Mouse (Mus musculus) G1E (cell line): ENCODE measurements at regions not wholly inside any gene's neighbourhood (a gene's known extent, or its start where the extent isn't known, plus 50 kb on each side); places are given as distances from the start of the nearest gene placed in this dataset.

Experiments
- ATAC-seq: 2 replicates; pipeline ENCODE4 v1.8.0; 2016; ENCODE audit warnings: mild to moderate bottlenecking; ENCODE audit not compliant: insufficient number of reproducible peaks, poor library complexity, low FRiP score, severe bottlenecking; ENCODE audit errors: extremely low read depth
- DNase-seq: peaks from one replicate; pipeline ENCODE4 v3.0.0; 2012; ENCODE audit warnings: low spot score
- H3K27me3 ChIP-seq: 2 replicates; pipeline ENCODE4 v1.6.1; 2012; ENCODE audit warnings: mild to moderate bottlenecking, low read length, inconsistent platforms; ENCODE audit not compliant: insufficient read depth
- H3K36me3 ChIP-seq: replicated peaks from 2 replicates; pipeline ENCODE3; 2012; ENCODE audit warnings: mild to moderate bottlenecking, inconsistent platforms
- H3K4me1 ChIP-seq: 2 replicates; pipeline ENCODE4 v1.6.1; 2012; ENCODE audit warnings: low read depth, low read length, inconsistent platforms, mixed read lengths; ENCODE audit not compliant: insufficient read depth
- H3K4me3 ChIP-seq: 2 replicates; pipeline ENCODE4 v1.5.1; 2012; ENCODE audit warnings: low read depth, mild to moderate bottlenecking, inconsistent platforms, low read length, moderate library complexity, mixed read lengths
- H3K9me3 ChIP-seq: replicated peaks from 2 replicates; pipeline ENCODE4 v1.6.1; 2012; ENCODE audit warnings: inconsistent platforms
- CTCF ChIP-seq: IDR thresholded peaks from 2 replicates; pipeline ENCODE4 v1.5.1; 2012; ENCODE audit warnings: low read depth, low read length, inconsistent platforms, mixed read lengths
- GATA1 ChIP-seq: IDR thresholded peaks from 2 replicates; pipeline ENCODE4 v1.6.1; 2012; ENCODE audit warnings: borderline replicate concordance, low read length, inconsistent platforms, mixed read lengths
- GATA2 ChIP-seq: IDR thresholded peaks from 2 replicates; pipeline ENCODE4 v1.6.1; 2012; ENCODE audit warnings: low read depth, low read length, inconsistent platforms, borderline replicate concordance
- POLR2AphosphoS5 ChIP-seq: IDR thresholded peaks from 2 replicates; pipeline ENCODE4 v1.6.1; 2012; ENCODE audit warnings: low read depth, low read length, inconsistent platforms; ENCODE audit not compliant: insufficient replicate concordance
- TAL1 ChIP-seq: conservative IDR thresholded peaks from 2 replicates; pipeline ENCODE4 v1.6.1; 2012; ENCODE audit warnings: low read depth, low read length, inconsistent platforms, mixed read lengths

DNA sequence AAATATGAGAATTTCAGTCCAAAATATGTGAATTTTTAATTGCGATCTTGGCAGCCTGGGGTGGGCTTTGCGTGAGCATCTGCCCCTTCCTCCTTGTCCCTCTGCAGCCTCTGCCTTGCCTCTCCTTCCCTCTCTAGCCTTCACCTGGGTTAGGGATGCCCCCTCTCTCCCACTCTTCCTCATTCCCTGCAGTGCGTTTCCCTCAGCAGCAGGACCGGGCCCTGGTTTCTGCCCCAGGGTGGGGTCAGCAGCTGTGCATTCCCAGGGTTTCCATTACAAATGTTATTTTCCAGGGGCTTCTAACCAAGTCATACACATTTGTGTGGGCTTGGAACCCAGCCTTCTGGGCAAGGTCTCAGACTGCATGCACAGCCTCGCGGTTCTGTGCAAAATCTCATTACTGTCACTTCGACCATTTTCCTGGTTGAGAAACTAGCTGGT, 67.6 kb upstream of the Klhl29 start:
- no peaks in the 10 kb centered on the region for H3K27me3 ChIP-seq
- no peak overlapping the region for H3K4me3 ChIP-seq
- H3K9me3 ChIP-seq, result peaks cover 56% of the 10 kb centered on the region
- H3K4me1 ChIP-seq, result no peaks in the 10 kb centered on the region
- no peak for DNase-seq
- TF ChIP-seq GATA2, result no peak
- no peak for TF ChIP-seq POLR2AphosphoS5
- TF ChIP-seq GATA1, result no peak
- no peak for TF ChIP-seq CTCF
- no peak for TF ChIP-seq TAL1
- no peaks in the 10 kb centered on the region for H3K36me3 ChIP-seq
- ATAC-seq, result no peak

GRCm38 (mm10) chr12:5442679-5443078, 67.2 kb upstream of the Klhl29 start:
- TF ChIP-seq TAL1 (no peak), GATA1 (no peak), CTCF (no peak), GATA2 (no peak), POLR2AphosphoS5 (no peak)
- Histone ChIP-seq H3K27me3 (no peaks in the 10 kb centered on the region), H3K4me3 (no peak overlapping the region), H3K36me3 (no peaks in the 10 kb centered on the region), H3K4me1 (no peaks in the 10 kb centered on the region), H3K9me3 (peaks cover 53% of the 10 kb centered on the region)
- no peak for ATAC-seq
- DNase-seq, result no peak

DNA sequence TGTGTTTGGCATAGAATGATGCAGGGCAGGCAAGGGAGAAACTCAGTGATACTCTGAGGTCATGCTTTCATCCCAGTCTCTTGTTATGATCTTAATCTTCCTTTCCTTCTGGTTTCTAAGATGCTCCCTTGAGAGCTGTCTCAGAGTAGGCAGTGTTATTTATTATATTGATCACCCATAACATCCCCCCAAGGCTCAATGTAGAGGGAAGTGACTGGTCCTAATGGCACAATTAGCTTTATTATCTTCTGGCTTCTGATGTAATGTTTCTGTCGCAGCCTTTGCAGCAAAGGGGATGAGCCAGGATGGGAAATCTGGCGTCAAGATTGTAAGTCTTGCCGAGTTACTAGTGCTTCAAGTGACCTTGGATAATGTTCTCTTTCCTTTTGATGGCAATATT, 65.0 kb upstream of the Klhl29 start:
- no peak for ATAC-seq

DNA sequence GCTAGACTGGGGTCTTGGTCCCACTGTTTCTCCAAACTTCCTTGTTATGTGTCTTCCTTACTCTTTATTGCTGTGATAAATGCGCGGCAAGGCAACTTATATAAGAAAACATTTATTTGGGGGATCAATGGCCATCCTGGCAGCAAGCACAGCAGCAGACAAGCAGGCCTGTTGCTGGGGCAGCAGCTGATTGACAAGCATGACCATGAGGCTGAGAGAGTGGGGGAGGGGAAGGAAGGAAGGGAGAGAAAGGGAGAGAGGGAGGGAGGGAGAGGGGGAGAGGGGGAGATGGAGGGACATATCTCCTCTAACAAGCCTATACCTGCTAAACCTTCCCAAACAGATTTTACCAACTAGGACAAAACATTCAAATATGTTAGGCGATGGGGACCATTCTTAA, 60.4 kb upstream of the Klhl29 start:
- DNase-seq (no peak), ATAC-seq (no peak)
- Histone ChIP-seq H3K27me3 (no peaks in the 10 kb centered on the region), H3K36me3 (no peaks in the 10 kb centered on the region), H3K4me3 (no peak overlapping the region), H3K9me3 (peaks cover 40% of the 10 kb centered on the region), H3K4me1 (no peaks in the 10 kb centered on the region)
- TF ChIP-seq CTCF (no peak), POLR2AphosphoS5 (no peak)

More for the DNA sequence above, 65.0 kb upstream of the Klhl29 start:
- TF ChIP-seq POLR2AphosphoS5, result no peak
- TF ChIP-seq CTCF, result no peak
- no peak for TF ChIP-seq GATA2
- no peak for TF ChIP-seq GATA1
- TF ChIP-seq TAL1, result no peak
- Histone ChIP-seq H3K4me1 (no peaks in the 10 kb centered on the region), H3K36me3 (no peaks in the 10 kb centered on the region), H3K9me3 (peaks cover 46% of the 10 kb centered on the region), H3K4me3 (no peak overlapping the region), H3K27me3 (no peaks in the 10 kb centered on the region)
- DNase-seq, result no peak

DNA sequence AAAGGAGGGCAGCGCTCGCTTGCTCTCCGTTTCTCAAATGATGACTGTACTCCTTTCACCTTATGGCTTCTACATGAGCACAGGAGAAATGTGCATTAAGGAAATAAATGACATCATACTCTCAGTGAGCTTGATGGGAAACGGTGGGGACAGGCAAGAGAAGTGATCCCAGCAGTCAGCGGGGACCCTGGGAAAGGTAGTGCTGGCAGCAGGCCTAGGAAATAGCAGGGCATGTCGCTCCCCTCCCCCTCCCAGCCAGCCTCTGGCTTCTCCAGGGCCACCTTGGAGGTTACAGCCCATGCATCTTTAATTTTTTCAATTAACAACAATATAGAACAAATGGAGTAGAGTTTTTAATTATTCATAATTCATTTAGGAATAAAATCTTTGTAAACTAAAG, 58.6 kb upstream of the Klhl29 start:
- ATAC-seq (no peak), DNase-seq (no peak)
- H3K27me3 ChIP-seq, result no peaks in the 10 kb centered on the region
- no peak overlapping the region for H3K4me3 ChIP-seq
- no peaks in the 10 kb centered on the region for H3K36me3 ChIP-seq
- no peak for TF ChIP-seq CTCF
- no peak for TF ChIP-seq GATA1
- no peaks in the 10 kb centered on the region for H3K4me1 ChIP-seq
- peaks cover 33% of the 10 kb centered on the region for H3K9me3 ChIP-seq

DNA sequence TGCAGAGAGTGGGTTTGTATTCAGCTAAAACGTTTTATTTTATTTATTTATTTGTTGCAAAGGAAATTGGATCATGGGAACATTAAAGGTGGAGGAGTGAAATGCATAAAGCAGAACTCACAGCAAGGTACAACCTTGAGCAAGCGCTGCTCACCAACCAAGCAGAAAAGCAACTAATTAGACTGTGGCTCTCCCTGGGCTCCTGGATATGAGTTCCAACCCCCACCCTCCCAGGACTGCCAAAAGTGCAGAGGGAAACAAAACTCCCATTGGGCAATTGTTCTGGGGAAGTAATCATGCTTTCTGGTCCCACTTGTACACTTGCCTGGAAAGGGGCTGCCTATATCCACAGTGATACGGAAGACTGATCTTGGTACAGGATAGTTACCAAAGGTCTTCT, 57.2 kb upstream of the Klhl29 start:
- no peaks in the 10 kb centered on the region for H3K27me3 ChIP-seq
- H3K9me3 ChIP-seq, result peaks cover 35% of the 10 kb centered on the region
- H3K4me3 ChIP-seq, result no peak overlapping the region
- H3K36me3 ChIP-seq, result no peaks in the 10 kb centered on the region
- H3K4me1 ChIP-seq, result no peaks in the 10 kb centered on the region
- TF ChIP-seq CTCF (no peak), TAL1 (no peak), POLR2AphosphoS5 (no peak), GATA2 (no peak), GATA1 (no peak)
- DNase-seq (no peak), ATAC-seq (no peak)

GRCm38 (mm10) chr12:5428733-5429132, 53.3 kb upstream of the Klhl29 start:
- ATAC-seq (no peak), DNase-seq (no peak)
- H3K27me3 ChIP-seq, result no peaks in the 10 kb centered on the region
- no peaks in the 10 kb centered on the region for H3K36me3 ChIP-seq
- no peak overlapping the region for H3K4me3 ChIP-seq
- H3K9me3 ChIP-seq, result peaks cover 38% of the 10 kb centered on the region
- no peaks in the 10 kb centered on the region for H3K4me1 ChIP-seq
- no peak for TF ChIP-seq POLR2AphosphoS5
